Mouse (Mus musculus) forebrain, embryonic 16.5 days (tissue): Measurements from ENCODE around the gene Ppp1r12b. TPM values are rescaled to one million over a fixed set of nuclear protein-coding genes. Genes with fewer than 3 reads are reported as not detected.
"Not testable (repeated sequence)": the region's sequence is repeated elsewhere in the genome, so short reads cannot be mapped to it uniquely, and the experiment has no call there.

Experiments used
- ATAC-seq: fragments of 200-750 bp; cut with Nextera tagmentation; 2 replicates; pipeline ENCODE4 v1.8.0; 2017; ENCODE audit warnings: mild to moderate bottlenecking, moderate library complexity
- H3K27ac ChIP-seq: fragments of 300-500 bp; sonication (generic); 2 replicates; pipeline ENCODE4 v1.5.1; 2014; ENCODE audit warnings: low read length, control low read depth
- H3K27me3 ChIP-seq: fragments of 300-500 bp; sonication (generic); replicated peaks from 2 replicates; pipeline ENCODE4 v1.6.1; 2014; ENCODE audit warnings: low read length; ENCODE audit not compliant: control insufficient read depth, insufficient read depth
- H3K36me3 ChIP-seq: fragments of 300-500 bp; sonication (generic); 2 replicates; pipeline ENCODE4 v1.6.1; 2014; ENCODE audit not compliant: control insufficient read depth, insufficient read depth
- H3K4me1 ChIP-seq: fragments of 300-500 bp; sonication (generic); replicated peaks from 2 replicates; pipeline ENCODE4 v1.6.1; 2014; ENCODE audit warnings: low read length; ENCODE audit not compliant: control insufficient read depth, insufficient read depth
- H3K4me2 ChIP-seq: fragments of 300-500 bp; sonication (generic); 2 replicates; pipeline ENCODE4 v1.6.1; 2014; ENCODE audit warnings: mild to moderate bottlenecking, low read length, control low read depth
- H3K4me3 ChIP-seq: fragments of 300-500 bp; sonication (generic); replicated peaks from 2 replicates; pipeline ENCODE4 v1.5.1; 2014; ENCODE audit warnings: mild to moderate bottlenecking, low read length, control low read depth
- H3K9ac ChIP-seq: fragments of 300-500 bp; sonication (generic); replicated peaks from 2 replicates; pipeline ENCODE4 v1.6.1; 2014; ENCODE audit warnings: low read depth, low read length, control low read depth
- H3K9me3 ChIP-seq: fragments of 300-500 bp; sonication (generic); 2 replicates; pipeline ENCODE4 v1.6.1; 2016; ENCODE audit warnings: low read length; ENCODE audit not compliant: control insufficient read depth
- WGBS: fragments of 180-500 bp; shearing (Covaris S2); extraction: QIAGEN DNeasy Blood & Tissue Kit; methylation state at CpG from one replicate; pipeline ENCODE4 v1.1.7; 2014; 5-methylcytosine and 5-hydroxymethylcytosine counted together
- polyA plus RNA-seq: library from polyadenylated mRNA; unstranded; fragments of >200 nt; fragmentation: Nextera tagmentation; extraction: Ambion mirVana; gene quantifications from 2 replicates; pipeline ENCODE4 v1.2.1, GENCODE M21; 2015

Ppp1r12b gene
- polyA plus RNA-seq, 1 experiment from 2014 or later: 17.5 TPM

- Histone ChIP-seq H3K4me3 (no peak overlapping the region), H3K4me1 (no peaks in the 10 kb centered on the region), H3K27me3 (no peaks in the 10 kb centered on the region), H3K9ac (no peak overlapping the region), H3K4me2 (no peak overlapping the region), H3K36me3 (no peaks in the 10 kb centered on the region), H3K9me3 (no peaks in the 10 kb centered on the region), H3K27ac (no peak overlapping the region)
- no peak for ATAC-seq
- WGBS: 72% methylated on average over 9 of the region's 9 CpGs
Measured at GRCm38 (mm10) chr1:134847851-134848250, 107.9 kb downstream of the Ppp1r12b start.

- Histone ChIP-seq H3K27ac (no peak overlapping the region), H3K9me3 (no peaks in the 10 kb centered on the region), H3K9ac (no peak overlapping the region), H3K4me2 (no peak overlapping the region), H3K27me3 (no peaks in the 10 kb centered on the region), H3K36me3 (0 out of 2 replicates have a peak, but pooled peaks cover 2% of the 10 kb centered on the region), H3K4me1 (no peaks in the 10 kb centered on the region), H3K4me3 (no peak overlapping the region)
- ATAC-seq: no peak
- 81% methylated on average over 10 of the region's 10 CpGs for WGBS
Measured at GRCm38 (mm10) chr1:134846295-134846988, 109.3 kb downstream of the Ppp1r12b start.

GRCm38 (mm10) chr1:134843369-134843768, 112.4 kb downstream of the Ppp1r12b start:
- Histone ChIP-seq H3K36me3 (peaks cover 2% of the 10 kb centered on the region; the same call in 1 of the 2 replicates), H3K4me2 (no peak overlapping the region), H3K9ac (no peak overlapping the region), H3K27me3 (no peaks in the 10 kb centered on the region), H3K4me1 (no peaks in the 10 kb centered on the region), H3K9me3 (no peaks in the 10 kb centered on the region), H3K4me3 (no peak overlapping the region), H3K27ac (no peak overlapping the region)
- 94% methylated on average over 6 of the region's 6 CpGs for WGBS
- no peak for ATAC-seq

GRCm38 (mm10) chr1:134836909-134837480, 118.7 kb downstream of the Ppp1r12b start:
- peaks cover 25% of the 10 kb centered on the region for H3K36me3 ChIP-seq
- H3K9me3 ChIP-seq: no peaks in the 10 kb centered on the region
- no peak overlapping the region for H3K9ac ChIP-seq
- H3K27me3 ChIP-seq: no peaks in the 10 kb centered on the region
- no peak for ATAC-seq
- H3K4me3 ChIP-seq: no peak overlapping the region
- WGBS: 61% methylated on average over 10 of the region's 10 CpGs
- no peak overlapping the region; the same call in 1 of the 2 replicates for H3K27ac ChIP-seq
- H3K4me1 ChIP-seq: 0 out of 2 replicates have a peak, but pooled peaks cover 3% of the 10 kb centered on the region
- no peak overlapping the region for H3K4me2 ChIP-seq

- not testable (repeated sequence) for H3K4me2 ChIP-seq, H3K9me3 ChIP-seq, H3K4me1 ChIP-seq, ATAC-seq, H3K9ac ChIP-seq, H3K27ac ChIP-seq, H3K4me3 ChIP-seq, H3K27me3 ChIP-seq
- H3K36me3 ChIP-seq: peaks cover 19% of the 10 kb centered on the region
- WGBS: 88% methylated on average over 3 of the region's 3 CpGs
Measured at GRCm38 (mm10) chr1:134830881-134831280, 124.9 kb downstream of the Ppp1r12b start.

GRCm38 (mm10) chr1:134829635-134830034, 126.1 kb downstream of the Ppp1r12b start:
- no peak overlapping the region for H3K4me3 ChIP-seq
- 64% methylated on average over 4 of the region's 4 CpGs for WGBS
- no peak for ATAC-seq
- no peak overlapping the region for H3K27ac ChIP-seq
- H3K4me1 ChIP-seq: no peaks in the 10 kb centered on the region
- H3K4me2 ChIP-seq: no peak overlapping the region
- H3K27me3 ChIP-seq: no peaks in the 10 kb centered on the region
- H3K36me3 ChIP-seq: peaks cover 10% of the 10 kb centered on the region
- H3K9ac ChIP-seq: no peak overlapping the region
- H3K9me3 ChIP-seq: no peaks in the 10 kb centered on the region

GRCm38 (mm10) chr1:134824896-134825295, 130.8 kb downstream of the Ppp1r12b start:
- Histone ChIP-seq H3K27me3 (no peaks in the 10 kb centered on the region), H3K9ac (no peak overlapping the region), H3K4me1 (no peaks in the 10 kb centered on the region), H3K9me3 (no peaks in the 10 kb centered on the region), H3K4me3 (no peak overlapping the region), H3K27ac (no peak overlapping the region), H3K4me2 (no peak overlapping the region), H3K36me3 (no peaks in the 10 kb centered on the region; the same call in 1 of the 2 replicates)
- 74% methylated on average over 6 of the region's 6 CpGs for WGBS
- ATAC-seq: no peak

GRCm38 (mm10) chr1:134823842-134824241, 131.9 kb downstream of the Ppp1r12b start:
- Histone ChIP-seq H3K27ac (no peak overlapping the region), H3K9ac (no peak overlapping the region), H3K4me3 (no peak overlapping the region), H3K4me1 (no peaks in the 10 kb centered on the region), H3K27me3 (no peaks in the 10 kb centered on the region), H3K9me3 (no peaks in the 10 kb centered on the region), H3K36me3 (no peaks in the 10 kb centered on the region; the same call in 1 of the 2 replicates), H3K4me2 (no peak overlapping the region)
- no peak for ATAC-seq
- WGBS: 52% methylated on average over 7 of the region's 7 CpGs

GRCm38 (mm10) chr1:134823323-134823722, 132.4 kb downstream of the Ppp1r12b start:
- 82% methylated on average over 8 of the region's 8 CpGs for WGBS

More at GRCm38 (mm10) chr1:134823323-134823722, 132.4 kb downstream of the Ppp1r12b start:
- no peak overlapping the region for H3K4me2 ChIP-seq
- H3K27ac ChIP-seq: no peak overlapping the region
- no peaks in the 10 kb centered on the region; the same call in 1 of the 2 replicates for H3K36me3 ChIP-seq
- no peak overlapping the region for H3K9ac ChIP-seq
- H3K4me1 ChIP-seq: no peaks in the 10 kb centered on the region
- H3K9me3 ChIP-seq: no peaks in the 10 kb centered on the region
- H3K27me3 ChIP-seq: no peaks in the 10 kb centered on the region
- no peak for ATAC-seq
- no peak overlapping the region for H3K4me3 ChIP-seq
